Mouse (Mus musculus) A20 (cell line): ENCODE measurements around the gene Stx4a.
"Not testable (repeated sequence)": the region's sequence is repeated elsewhere in the genome, so short reads cannot be mapped to it uniquely, and the experiment has no call there.

Source experiments
- DNase-seq: peaks from one replicate; pipeline ENCODE4 v3.0.0-alpha.2; 2011; ENCODE audit warnings: low read depth, low spot score

The Stx4a gene

DNA sequence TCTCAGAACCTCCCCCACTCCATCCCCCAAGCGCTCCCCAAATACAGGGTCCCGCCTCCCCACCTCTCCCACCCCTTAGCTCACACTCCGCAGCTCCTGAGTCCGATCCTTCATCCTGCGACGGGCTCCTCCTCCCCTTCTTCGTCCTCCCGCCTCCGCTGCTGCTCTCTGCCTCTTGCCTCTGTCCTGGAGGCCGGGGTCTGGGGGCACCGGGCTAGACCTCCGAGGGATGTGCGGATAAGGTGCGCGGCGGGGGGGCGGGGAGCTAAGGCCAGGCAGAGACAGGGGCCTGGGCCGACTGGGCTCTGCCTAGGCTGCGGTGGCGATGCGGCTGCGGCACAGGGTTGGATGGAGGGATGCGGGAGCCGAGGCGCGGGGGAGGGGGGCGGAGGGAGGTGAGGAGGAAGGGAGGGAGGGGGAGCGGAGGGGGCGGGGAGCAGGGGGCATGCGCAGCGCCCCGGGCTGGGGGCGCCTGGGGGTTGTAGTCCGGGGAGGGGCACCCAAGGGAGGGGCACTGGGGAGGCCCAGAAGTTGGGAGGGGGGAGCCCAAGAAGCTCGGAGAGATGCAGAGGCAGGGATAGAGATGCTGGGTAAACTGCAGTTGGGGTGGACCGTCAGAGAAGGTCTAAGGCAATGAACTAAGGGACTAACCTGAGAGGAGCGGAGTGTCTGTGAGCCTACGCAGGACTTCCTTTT lies at the start of gene Stx4a, which contains the start of gene Stx1b:
Stx4a (plus strand) TSS at position 119 of the 696 bp plus-strand sequence.
Stx1b (minus strand) TSS at position 374 of the 696 bp plus-strand sequence.
- no peak for DNase-seq

DNA sequence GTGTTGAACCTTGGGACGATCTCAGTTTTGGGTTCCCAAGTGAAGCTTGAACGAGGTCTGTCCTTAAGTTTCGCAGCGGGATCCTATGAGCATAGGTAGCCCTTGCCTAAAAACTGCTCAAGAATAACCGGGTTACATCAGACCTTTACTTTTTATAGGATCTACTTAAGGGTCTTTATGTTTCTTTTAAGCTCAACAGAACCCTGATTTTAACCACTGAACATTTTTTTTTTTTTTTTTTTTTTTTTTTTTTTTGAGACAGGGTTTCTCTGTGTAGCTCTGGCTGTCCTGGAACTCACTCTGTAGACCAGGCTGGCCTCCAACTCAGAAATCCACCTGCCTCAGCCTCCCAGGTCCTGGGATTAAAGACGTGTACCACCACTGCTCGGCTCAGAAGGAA lies 48.3 kb upstream of the Stx4a start:
- not testable (repeated sequence) for DNase-seq

DNA sequence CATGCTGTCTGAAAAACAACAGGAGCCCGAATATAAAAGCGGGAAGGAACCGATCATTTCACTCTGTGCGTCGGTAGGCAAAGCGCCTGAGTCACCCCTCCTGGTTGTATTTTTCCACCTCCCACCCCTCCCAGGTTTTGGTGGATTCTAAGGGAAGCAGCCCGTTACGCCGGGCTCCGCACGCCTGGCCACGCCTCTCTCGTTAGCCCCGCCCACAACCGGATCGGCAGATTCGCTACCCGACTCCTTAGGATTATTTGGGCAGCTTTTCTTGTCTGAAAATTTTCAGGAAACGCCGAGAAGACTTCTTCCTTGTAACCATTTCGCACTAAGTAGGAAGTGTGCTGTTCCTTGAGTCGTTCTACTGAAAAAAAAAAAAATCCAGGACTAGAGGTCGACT lies 47.7 kb upstream of the Stx4a start, which contains the start of gene Setd1a:
Setd1a (plus strand) TSS at position 245 of the 400 bp plus-strand sequence.
- DNase-seq = peak; percentile 85

DNA sequence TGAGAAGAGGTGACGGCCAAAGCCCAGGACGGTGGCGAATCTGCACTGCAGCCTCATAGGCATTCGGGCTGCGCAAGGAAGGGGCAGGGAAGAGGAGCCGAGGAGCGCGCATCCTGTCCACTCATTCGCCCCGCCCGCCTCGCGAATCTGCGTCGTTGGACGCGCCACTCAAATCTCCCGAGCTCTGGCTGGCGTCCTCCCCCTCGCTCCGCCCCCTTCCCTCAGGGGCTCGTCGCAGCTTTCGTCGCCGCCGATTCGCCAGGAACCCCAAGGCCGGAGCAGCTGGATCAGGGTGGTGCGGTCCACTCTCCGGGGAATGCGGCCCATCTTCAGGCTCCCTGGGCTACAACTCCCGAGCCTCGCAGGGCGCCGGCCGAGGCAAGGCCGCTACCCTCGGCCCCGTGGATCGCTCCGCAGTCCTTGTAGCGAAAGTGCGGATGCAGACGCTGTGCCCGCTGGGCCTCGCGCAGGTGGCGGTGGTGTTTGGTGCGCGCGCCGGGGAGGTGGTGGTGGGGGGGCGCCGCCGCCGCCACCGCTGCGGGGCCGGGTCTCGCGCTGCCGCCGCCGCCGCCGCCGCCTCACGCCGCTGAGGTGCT lies 47.1 kb upstream of the Stx4a start:
- DNase-seq = peak; percentile 99

DNA sequence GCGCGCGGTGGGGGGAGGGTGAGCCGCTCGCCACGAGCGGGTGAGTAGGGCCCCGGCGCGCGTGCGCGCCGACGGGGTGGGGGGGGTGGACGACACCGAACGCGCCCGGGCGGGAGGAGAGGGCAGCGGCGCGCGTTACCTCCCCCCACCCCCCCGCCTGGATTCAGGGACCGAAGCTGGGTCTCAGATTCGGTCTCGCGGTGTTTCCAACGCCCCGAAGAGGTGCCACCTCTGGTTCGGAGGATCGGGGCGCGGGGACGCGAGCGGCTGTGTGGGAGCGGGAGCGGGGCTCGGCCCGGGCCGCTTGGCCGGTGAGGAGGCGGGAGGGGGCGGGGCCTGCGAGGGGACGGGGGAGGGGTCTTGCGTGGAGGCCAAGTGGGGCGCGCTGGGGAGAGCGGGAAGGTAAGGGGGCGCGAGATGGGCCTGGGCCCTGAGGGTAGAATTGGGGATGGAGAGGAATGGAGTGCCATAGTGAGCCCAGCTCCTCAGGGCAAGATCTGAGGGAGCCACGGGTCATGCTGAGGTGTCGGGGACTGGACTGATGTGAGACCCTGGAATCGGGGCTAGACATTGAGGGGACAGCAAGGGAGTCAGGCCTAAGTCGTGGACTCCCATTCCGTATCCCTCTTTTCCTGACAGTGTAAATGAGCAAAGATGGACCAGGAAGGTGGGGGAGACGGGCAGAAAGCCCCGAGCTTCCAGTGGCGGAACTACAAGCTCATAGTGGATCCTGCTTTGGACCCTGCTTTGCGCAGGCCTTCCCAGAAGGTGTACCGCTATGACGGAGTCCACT lies 46.4 kb upstream of the Stx4a start:
- peak; percentile 79 for DNase-seq

DNA sequence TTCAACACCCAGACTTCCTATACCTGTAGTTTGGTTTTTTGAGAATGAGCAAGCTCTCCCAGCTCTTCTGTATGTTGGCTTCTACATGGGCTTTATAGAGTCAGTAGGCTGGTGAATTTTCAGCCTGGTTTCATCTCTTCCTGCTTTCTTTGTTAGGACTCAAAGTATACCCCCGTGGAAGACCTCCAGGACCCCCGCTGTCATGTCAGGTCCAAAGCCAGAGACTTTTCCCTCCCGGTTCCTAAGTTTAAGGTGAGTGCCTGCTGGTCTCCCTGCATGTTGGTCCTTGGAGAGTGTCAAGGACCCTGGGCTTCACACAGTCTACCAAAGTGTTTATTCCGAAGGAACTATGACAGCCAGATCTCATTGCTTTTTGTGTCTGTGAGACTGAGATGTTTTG lies 45.7 kb upstream of the Stx4a start:
- no peak for DNase-seq

DNA sequence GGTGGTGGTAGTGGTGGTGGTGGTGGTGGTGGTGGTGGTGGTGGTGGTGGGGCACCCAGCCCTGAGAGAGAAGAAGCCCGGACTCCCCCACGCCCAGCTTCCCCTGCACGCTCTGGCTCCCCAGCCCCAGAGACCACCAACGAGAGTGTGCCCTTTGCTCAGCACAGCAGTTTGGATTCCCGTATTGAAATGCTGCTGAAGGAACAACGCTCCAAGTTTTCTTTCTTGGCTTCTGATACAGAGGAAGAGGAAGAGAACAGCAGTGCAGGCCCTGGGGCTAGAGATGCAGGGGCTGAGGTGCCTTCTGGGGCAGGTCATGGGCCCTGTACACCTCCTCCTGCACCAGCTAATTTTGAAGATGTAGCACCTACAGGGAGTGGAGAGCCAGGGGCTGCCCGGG lies 38.8 kb upstream of the Stx4a start, which contains the start of gene Gm49388:
Gm49388 (plus strand) TSS at position 301 of the 400 bp plus-strand sequence.
- no peak for DNase-seq

DNA sequence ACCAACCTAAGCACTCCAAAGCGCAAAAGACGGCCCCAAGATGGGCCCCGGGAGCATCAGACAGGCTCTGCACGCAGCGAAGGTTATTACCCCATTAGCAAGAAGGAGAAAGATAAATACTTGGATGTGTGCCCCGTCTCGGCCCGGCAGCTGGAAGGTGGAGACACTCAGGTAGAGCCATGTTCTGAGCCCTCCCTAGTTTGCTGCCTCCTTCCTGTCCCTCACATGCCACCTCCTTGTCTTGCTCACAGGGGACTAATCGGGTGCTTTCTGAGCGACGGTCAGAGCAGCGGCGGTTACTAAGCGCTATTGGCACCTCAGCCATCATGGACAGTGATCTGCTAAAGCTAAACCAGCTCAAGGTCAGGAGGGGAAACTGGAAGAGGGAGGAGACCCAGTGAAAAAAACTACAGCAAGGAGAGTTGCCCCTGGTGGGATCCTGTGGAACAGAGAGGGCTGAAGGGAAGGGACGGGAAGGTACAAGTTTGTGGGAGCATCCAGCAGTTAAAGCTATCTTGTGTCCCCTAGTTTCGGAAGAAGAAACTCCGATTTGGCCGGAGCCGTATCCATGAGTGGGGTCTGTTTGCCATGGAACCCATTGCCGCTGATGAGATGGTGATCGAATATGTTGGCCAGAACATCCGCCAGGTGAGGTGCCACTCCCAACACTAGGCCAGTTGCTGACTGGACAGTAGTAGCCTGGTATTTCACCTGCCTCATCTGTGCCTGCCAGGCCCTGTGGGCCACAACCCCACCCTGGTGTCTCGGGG lies 26.8 kb upstream of the Stx4a start:
- no peak for DNase-seq

DNA sequence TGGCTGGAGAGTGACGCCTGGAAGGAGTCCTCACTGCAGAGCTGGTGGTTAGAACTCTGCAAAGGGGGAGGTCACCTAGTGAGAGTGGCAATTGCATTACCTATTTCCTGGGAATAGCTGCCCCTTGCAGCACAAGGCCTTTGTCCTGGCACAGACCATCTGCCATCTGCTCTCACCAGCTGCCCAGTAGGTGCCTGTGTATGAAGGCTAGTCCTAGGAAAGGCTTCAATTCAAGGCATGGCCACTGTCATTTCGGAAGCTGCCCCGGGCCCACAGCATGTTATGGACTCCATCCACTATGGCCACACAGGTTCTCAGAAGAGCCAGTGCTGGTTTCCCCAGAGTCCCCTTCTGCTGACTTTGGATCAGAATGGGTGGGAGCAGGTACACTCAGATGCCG lies 25.5 kb upstream of the Stx4a start:
- no peak for DNase-seq

DNA sequence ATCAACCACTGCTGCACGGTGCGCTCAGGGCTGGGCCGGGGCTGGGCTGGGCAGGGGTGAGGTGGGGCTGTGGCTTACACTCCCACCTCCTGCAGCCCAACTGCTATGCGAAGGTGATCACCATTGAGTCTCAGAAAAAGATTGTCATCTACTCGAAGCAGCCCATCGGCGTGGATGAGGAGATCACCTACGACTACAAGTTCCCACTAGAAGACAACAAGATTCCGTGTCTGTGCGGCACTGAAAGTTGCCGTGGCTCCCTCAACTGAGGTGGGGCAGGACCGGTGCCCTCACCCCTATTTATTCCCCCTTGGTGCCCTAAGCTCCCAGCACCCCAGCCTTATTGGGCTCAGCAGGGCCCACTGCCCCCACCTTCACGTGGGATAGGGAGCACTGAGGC lies 24.9 kb upstream of the Stx4a start:
- no peak for DNase-seq

DNA sequence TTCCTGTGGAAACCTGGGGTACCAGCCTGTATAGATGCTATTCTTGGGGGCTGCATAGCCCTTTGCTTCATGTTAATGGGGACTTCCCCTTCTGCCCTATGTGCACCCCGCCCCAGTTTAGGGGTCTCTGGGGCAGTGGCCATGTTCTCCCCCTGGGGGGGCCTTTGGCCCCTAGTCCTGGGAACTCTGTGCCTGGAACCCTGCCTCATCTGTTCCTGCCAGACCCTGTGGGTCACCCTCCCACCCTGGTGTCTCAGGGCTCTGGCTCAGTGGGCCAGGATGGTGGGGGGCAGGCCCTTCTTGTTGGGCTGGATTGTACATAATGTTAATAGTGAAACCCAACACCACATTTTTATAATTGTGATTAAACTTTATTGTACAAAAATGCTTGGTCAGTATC lies 24.4 kb upstream of the Stx4a start:
- DNase-seq = no peak

DNA sequence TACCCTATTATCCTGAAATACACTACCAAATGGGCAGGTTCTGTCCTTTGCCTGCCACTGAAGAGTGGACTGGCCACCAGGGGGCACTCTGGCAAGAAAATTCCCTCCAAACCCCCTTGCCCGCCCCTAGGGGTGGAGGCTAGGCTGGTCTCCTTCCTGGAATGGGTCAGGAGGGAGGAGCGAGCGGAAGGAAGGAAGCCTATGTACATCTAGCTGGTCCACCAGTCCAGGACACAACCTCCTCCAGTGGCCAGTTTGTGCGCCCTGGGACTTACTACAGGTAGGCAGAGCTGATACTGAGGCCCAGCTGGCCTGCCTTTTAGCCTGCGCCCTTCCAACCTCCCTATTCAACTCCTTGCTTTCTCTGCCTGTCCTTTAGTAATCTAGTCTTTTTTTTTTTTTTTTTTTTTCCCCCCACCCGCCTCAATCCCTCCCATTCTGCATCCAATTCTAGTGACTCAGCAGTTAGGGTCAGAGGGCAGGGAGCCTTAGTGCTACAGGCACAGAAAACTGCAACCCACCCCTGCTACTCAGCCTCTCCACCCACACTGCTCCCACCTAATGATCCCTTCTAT lies 23.6 kb upstream of the Stx4a start, which contains the start of gene Hsd3b7:
Hsd3b7 (plus strand) TSS at position 170 of the 575 bp plus-strand sequence.
- DNase-seq = peak; percentile 60

DNA sequence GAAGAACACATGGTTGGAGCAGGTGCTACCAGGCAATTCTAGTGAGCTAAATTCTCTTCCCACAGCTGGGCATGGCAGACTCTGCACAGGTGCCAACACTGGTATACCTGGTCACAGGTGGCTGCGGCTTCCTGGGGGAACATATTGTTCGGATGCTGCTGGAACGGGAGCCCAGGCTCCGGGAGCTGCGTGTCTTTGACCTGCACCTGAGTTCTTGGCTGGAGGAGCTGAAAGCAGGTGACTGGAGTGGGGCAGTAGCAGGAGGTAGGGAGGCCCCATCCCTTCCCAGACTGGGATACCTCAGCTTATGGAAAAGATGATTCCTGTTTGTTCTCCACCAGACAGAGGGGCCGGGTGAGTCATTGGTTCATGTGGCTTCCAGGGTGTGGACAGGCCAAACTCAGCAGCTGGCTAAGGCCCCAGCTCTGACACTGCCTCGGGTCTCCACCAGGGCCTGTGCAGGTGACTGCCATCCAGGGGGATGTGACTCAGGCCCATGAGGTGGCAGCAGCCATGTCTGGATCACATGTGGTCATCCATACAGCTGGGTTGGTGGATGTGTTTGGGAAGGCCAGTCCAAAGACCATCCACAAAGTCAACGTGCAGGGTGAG lies 23.0 kb upstream of the Stx4a start:
- DNase-seq = no peak

DNA sequence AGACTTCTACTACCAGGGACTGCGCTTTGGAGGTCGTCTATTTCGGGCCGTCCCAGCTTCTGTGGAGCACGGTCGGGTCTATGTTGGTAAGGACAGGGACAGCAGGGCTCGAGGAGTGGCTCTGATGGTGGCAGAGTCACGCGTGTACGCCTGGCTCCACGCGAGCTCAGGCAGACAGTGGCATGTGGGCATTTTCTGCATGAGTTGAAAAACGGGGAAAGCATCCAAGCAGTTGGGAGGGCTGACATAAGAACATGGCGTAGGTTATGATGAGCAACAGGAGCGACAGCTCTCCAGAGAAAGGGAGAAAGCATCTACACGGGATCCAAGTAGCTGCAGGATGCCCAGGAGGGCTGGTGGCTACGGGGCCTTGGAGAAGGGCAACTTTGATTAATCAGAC lies 21.8 kb upstream of the Stx4a start:
- no peak for DNase-seq

DNA sequence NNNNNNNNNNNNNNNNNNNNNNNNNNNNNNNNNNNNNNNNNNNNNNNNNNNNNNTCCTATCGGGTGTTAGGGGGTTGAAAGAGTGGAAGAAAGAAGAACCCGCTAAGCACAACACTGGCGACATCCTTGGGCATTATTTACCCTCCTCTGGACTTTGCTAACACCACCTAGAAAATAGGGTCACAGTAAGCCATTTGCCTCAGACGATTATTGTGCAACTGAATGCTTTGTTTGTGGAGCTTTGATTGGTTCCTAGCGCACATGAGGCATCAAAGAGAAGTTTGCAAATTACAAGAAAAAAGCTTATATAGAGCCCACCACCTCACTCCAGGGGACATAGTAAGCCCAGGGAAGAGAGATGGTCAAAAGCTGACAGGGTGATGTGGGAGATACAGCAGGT lies 15.3 kb upstream of the Stx4a start:
- no peak for DNase-seq

DNA sequence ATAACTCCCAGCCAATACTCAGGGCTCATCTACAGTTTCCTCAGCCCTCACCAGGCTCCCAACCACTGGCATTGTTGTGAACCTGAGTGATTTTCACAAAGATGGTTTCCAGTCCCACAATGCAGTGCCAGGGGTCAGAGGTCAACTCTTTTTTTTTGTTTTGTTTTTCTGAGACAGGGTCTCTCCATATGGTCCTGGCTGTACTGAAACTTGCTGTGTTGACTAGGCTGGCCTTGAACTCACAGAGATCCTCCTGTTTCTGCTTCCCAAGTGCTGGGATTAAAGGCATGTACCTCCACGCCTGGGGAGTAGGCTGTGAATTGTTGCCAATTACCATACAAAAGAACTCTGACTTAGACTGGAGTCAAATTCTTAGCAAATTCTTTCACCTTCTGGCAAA lies 14.2 kb upstream of the Stx4a start:
- DNase-seq = no peak

DNA sequence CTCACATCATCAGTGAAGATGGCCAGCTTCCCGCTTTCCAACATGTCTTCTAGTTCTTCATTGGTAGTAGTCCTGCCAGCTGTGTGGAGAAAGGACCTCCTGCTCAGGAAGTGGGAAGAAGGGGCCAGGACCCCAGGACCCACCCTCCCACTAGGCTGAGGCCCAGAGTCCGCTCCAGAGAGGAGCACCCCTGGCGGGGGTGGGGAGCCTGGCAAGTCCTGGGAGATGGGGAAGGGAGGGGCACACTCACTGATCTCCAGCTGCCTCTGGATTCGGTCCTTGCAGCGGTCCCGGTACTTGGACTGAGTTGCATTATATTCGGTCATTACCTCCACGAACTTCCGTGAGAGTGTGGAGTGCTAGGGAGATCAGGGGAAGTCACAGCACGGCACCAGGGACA lies 13.4 kb upstream of the Stx4a start:
- no peak for DNase-seq

DNA sequence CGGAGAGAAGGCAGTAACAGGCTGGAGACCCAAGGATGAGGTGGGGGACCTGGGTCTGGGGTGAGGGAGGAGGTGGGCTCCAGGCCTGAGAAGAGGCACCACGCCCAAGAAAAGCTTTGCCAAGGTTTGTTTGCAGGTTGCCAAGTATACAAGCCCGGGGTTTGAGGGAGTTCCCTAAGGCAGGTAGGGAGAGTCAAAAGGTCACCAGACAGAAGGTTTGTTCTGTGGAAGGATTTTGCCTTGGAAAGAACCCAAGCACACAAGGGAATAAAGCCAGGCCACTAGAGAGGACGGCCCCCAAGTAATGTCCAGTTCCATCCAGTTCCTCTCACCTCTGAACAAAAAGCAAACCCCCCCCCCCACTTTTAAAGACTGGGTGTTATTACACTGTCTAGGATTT lies 12.9 kb upstream of the Stx4a start:
- no peak for DNase-seq

DNA sequence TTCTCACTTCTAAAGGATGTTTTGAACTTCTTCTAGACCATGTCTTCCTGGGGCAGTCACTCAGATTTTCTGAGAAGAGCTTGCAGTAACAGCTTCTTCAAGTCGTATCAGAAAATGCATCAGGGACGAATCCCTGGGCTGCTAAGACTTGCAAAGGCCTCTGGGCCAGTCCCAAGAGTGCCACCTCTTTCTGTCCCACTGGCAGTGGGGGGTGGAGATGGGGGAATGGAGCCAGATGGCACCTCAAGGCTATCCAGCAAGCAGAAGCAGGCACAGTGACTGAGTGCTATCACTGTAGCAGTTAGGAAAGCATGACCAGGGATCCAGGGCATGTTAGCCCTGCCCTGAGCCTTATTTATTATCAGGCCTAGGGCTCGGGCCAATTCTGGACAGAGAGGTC lies 11.8 kb upstream of the Stx4a start:
- no peak for DNase-seq

DNA sequence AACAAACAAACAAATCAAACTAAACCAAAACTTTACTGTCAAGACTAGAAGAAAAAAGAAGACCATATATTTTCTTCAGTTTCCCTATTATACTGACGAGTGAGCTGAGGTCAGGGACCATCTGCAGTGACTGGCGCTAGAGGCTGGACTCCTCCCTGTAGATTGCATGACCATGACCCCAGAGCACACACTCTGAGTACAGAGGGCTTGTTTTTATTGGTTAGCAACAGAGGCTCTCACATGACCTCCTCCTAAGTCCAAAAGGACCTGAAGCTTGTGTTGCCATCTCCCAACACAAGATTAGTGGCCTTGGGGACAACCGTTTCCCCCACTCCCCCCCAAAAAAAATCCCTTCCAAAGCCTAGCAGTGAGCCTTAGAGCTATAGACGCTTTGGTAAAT lies 10.3 kb upstream of the Stx4a start:
- no peak for DNase-seq
